Mouse (Mus musculus) E14TG2a.4 (cell line): Measurements from ENCODE around the gene Nav1.

Source experiments
- CTCF ChIP-seq: conservative IDR thresholded peaks from 2 replicates; pipeline ENCODE4 v1.5.1; 2014; ENCODE audit warnings: low read length
- NANOG ChIP-seq: IDR thresholded peaks from 2 replicates; pipeline ENCODE4 v1.6.1; 2014; ENCODE audit warnings: borderline replicate concordance, low read length, mixed read lengths
- POU5F1 ChIP-seq: IDR thresholded peaks from 2 replicates; pipeline ENCODE4 v1.6.1; 2014; ENCODE audit warnings: low read length, borderline replicate concordance

- TF ChIP-seq CTCF (no peak), POU5F1 (no peak), NANOG (no peak)
Observed at GRCm38 (mm10) chr1:135460521-135460920, 146.6 kb downstream of the Nav1 start.
